Mouse (Mus musculus): ENCODE measurements around the gene Mtg2. TPM values are rescaled to one million over a fixed set of nuclear protein-coding genes. Genes with fewer than 3 reads are reported as not detected.

Mtg2 gene
- 10 to 100 TPM; 15.0 to 17.7 TPM for total RNA-seq (2021)
- long read RNA-seq, partial matches to known transcripts: 4 of 19 reads
- long read RNA-seq, other reads (novel, unspliced or antisense): 15 of 19 reads

DNA sequence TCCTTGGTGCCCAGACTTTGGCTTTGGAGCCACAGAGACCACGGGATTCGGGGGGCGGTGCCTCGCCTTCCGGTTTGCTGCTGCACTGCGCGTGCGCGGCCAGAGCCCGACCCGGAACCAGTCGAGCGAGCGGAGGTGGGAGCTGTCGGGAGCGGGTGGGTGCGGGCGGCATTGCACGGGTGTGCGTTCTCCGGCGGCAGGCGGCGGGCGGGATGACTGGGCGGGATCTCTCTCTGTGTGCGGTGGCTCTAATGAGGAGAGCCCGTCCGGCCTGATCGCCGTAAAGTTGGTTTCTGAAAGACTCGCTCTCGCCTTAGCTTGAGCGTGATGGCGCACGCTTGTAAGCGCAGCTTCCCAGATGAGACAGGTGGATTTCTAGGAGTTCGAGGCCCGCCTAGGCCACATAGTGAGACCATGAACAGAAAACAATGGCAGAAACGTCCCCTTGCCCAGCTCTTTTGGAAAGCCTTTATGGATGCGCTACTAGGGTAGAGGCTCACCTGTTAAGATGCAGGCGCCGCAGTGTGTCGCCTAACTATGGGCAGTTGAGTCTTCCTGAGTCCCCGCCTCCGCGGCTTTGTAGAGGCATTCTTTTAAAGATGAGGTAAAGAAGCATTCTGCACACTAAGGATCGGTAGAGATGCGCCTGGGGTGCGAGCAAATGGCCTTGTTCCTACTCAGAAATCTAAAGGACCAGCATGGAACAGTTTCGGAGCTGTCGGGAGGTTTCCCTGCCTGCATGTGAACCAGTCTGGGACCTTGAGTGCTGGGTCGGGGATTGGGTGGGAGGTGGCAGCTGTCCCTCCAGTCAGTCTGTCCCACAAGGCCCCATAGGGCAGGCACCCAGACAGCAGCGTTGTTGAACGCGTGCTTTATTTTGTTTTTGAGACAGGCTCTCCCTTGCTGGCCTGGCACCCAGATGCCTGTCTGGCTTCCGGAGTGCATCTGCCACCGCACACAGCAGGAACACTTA is at the start of gene Mtg2:
Gene Mtg2 (plus strand): TSS at position 108 of the 973 bp plus-strand sequence.
- peak; percentile 97 to 98 for DNase-seq (ENCODE audit: low spot score in 2 of 2)

DNA sequence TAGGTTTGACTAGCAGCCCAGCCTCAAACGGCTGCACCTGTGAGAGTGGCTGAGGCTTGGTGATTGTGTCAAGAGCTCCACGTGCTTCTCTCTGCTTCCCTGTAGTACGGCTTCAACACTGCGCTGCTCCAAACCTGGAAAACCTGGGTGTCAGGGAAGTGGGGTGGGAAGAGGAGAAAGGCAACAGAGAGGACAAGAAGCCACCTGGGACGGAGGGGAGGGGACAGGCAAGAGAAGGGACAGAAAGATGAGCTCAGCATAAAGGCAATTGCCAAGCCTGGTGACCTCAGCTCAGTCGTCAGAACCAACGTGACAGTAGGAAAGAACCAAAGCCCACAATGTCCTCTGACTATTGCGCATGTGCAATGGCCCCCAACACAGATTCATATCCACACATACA is 49.5 kb upstream of the Mtg2 start:
- no peak for DNase-seq (ENCODE audit: low spot score in 2 of 2)

DNA sequence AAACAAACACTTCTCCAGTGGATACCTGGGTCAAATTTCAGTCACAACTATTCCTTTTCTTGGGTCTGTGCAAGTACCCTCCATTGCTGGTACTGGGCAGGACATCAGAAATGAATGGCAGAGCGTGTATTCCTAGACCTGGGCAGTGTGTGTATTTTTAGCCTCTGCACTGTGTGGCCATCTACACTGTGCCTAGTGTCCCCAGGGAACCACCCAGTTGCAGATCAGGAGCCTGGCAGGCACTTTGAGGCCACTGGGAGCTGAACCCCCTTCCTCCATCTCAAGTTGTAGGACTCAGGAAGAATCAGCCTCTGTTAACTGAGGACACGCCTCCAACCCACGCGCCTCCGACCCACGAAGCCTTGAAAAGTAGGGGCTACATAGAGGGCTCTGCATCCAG is 47.6 kb upstream of the Mtg2 start:
- no peak for DNase-seq (ENCODE audit: low spot score in 2 of 2)

DNA sequence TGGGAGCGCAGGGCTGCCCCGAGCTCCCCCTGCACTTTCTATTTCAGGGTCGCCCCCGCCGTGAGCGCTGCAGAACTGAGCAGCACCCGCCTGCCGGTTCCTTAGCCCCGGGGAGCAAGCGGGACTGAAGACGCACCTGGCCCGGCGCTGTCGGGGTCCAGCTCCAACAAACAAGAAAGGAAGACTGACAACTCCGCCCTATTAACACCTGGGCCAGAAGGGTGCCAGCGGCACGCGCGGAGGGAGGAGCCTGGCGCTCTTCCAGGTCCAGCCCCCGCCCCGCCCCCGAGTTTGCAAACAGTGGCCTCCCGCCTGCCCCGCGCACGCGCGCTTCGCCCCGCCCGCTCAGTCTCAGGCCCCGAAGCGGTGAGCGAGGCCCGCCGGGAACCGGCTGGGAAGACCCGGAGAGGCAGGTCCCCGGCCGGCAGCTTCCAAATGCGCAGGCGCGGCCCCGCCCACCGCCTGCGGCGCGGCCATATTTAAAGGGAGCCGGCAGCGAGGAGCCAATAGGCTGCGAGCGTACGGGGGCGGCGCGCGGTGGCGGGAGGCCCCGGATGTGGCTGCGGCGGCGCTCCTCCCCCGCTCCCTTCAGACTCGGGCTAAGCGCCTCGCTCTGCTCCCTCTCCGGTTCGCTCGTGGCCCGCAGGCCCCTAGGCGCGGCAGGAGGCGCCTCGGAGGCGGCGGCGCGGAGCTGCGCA is 45.8 kb upstream of the Mtg2 start, which contains the start of gene Lsm14b:
Gene Lsm14b (plus strand): TSS at position 587 of the 698 bp plus-strand sequence.
- DNase-seq (ENCODE audit: low spot score in 2 of 2): peak; percentile 98 to 99

DNA sequence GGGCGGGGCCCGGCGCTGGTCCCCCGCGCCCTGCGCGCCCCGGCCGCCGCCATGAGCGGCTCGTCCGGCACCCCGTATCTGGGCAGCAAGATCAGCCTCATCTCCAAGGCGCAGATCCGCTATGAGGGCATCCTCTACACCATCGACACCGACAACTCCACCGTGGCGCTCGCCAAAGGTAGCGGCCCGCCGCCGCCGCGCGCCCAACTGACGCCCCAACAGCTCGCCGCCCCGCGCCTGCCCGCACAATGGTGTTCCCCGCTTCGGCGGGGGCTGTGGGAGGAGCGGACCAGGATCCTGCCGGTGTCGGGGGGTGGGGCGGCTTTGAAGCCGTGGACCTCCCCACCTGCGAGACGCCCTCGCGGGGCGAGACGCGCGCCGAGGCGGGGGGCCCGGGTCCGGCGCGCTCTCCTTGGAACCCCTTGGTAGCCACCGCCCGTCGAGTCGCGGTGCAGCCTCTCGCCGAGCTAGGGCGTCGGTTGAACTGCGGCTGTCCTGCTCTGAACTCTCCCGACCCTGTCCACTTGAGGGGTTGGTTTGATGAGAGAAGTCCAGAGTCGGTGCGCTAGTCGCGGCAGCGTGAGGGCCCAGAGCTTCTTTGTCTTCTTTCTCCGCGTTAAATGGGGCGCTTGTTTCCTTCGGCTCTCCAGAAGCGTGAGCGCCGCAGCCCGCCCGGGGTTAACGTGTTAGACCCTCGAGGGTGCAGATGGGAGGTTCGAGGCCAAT is 45.1 kb upstream of the Mtg2 start:
- peak; percentile 59 to 71 for DNase-seq (ENCODE audit: low spot score in 2 of 2)

DNA sequence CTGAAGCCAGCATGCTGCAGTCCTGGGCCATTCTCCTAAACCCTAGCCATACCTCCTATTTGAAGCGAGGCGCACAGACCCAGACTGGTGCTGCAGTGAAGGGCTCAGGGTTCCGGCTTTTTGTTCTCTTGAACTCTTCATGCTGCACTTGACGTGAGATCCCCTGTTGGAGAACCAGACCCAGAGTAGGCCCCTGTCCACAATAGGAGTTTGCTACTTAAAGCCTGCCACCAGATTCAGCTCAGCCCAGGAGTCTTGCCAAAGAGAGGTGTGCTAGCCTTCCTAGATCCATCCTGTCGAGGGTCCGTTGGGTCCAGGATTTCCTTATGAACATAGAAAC is 44.6 kb upstream of the Mtg2 start:
- DNase-seq (ENCODE audit: low spot score in 2 of 2): no peak

DNA sequence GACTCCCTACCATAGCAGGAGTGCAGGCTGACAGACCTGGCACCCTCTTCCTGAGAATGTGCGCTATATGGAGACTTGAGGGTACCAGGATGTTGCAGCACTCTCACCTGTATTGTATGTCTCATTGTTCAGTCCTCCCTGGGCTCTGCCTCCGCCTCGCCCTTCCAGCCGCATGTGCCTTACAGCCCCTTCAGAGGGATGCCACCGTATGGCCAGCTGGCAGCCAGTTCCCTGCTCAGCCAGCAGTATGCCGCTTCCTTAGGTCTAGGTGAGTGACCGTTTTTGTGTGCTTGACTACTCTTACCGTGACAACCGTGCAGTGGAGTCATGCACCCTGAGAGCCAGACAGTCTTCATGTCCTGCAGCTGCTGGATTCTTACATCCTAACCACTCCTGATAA is 42.6 kb upstream of the Mtg2 start:
- peak in 1 of 2 experiments; percentile 10 for DNase-seq (ENCODE audit: low spot score in 2 of 2)

DNA sequence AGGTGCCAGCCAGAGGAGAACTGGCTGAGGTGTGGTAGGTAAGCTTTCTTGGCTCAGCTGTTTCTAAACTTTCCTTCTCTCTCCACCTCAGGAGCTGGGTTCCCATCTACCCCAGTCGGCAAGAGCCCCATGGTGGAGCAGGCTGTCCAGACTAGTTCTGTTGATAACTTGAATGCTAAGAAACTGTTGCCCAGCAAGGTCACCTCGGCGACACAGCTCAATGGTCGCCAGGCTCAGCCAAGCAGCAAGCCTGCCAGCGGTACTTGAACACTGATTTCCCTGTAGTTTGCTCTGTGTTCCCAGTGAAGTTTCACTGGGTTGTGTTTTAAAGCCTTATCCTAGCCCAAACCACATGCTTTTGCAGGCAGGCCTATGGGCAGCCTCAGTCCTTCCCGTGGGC is 39.1 kb upstream of the Mtg2 start:
- peak in 1 of 2 experiments; percentile 14 for DNase-seq (ENCODE audit: low spot score in 2 of 2)

DNA sequence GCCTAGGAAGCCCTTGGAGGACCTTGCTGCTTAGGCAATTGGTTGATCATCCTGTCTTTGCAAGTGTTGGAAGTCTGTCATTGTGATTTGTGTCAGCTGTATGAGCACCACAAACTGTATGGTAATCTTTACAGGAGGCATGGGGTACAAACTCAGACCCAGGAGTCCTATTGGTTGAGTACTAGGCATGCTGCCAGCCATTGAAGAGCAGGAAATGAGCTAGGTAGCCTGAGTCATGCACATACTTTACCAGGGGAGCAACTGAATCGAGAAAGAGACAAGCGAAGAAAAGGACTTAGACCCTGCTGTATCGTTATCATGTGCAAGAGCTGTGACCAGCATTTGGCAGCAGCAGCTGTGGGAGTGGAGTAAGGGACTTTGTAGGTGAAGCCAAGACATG is 37.5 kb upstream of the Mtg2 start:
- DNase-seq (ENCODE audit: low spot score in 2 of 2): peak in 1 of 2 experiments; percentile 10

DNA sequence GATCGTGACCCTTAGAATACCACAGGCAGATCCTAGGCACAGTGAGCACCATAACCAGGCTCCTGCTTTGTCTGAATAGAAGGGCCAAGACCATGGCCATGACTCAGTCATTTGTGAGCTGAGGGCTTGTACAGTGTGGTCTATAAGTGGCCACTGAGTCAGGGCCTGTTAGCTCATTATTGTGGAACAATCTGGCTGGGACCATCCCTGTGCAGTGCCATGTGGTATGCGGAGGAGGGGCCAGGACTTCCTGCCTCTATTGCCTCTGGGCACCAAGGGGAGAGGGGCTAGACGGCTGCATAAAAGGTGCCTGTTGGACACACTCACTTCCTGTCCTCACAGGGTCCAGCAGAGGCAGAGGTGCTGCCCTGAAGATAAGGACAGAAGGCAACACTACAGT is 36.4 kb upstream of the Mtg2 start:
- no peak for DNase-seq (ENCODE audit: low spot score in 2 of 2)

DNA sequence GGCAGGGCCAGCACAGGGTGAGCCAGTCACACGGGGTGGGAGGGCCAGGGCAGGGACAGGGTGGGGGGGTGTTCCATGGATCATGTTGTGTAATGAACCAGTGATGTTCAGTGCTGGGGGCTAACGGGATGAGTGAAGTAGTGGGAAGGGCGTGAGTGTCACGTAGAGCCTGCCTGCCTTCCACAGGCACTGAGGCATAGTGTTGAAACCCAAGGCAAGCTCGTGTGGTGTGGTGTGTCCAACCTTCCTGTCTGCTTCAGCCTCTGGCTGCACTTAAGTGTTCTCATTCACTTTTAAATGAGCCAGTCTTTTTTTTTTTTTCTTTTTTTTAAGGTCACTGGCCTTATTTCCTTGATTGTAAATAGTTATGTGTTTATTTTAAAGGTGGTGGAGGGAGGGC is 35.6 kb upstream of the Mtg2 start:
- no peak for DNase-seq (ENCODE audit: low spot score in 2 of 2)

DNA sequence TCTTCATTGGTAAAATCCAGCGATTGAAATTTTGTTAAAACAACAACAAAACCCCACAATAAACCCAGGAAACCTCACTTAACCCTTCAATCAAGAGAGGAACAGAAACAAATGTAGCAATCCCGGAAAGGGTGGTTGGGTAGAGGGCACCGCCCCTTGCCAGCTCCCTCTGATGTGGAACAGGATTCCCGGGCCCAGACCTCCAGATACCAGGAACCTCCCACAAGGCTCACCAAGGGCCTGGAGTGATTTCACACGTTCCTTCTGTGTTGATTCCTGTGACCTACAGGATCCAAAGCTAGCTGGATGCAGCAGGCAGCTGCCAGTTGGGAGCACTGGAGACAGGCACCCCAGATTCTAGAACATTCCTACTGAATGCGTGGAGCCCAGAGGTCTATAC is 30.0 kb upstream of the Mtg2 start:
- DNase-seq (ENCODE audit: low spot score in 2 of 2): no peak

DNA sequence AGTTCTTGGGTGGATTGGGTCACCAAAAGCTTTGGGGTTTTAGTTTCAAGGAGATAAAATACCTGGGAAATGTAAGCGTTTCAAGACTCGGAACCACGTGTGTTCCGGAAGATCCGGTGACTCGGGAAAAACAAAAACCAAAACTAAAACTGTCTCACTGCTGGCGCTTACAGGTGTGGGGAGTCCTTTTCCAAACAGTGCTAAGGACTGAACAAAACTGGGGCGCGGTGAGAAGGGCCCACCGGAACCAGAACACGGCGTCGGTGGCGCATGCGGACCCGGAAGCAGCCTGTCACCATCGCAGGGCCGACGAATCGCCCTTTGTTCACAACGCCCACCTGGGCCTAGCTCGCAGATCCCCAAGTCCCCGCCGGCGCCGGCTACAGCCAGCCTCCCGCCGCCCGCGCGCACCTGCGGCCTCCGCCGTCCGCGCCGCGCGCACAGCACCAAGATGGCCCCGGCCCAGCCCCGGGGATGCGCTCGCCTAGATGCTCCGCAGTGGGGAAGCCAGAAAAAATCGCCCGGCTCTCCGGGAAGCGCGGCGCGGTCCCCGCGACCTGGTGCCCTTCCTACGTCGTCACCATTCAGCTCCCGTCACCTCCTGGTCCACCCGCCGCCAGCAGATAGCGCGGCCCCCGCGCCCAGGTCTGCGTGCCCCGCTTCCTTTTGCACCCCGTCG is 28.7 kb upstream of the Mtg2 start:
- DNase-seq (ENCODE audit: low spot score in 2 of 2): peak in 1 of 2 experiments; percentile 34

DNA sequence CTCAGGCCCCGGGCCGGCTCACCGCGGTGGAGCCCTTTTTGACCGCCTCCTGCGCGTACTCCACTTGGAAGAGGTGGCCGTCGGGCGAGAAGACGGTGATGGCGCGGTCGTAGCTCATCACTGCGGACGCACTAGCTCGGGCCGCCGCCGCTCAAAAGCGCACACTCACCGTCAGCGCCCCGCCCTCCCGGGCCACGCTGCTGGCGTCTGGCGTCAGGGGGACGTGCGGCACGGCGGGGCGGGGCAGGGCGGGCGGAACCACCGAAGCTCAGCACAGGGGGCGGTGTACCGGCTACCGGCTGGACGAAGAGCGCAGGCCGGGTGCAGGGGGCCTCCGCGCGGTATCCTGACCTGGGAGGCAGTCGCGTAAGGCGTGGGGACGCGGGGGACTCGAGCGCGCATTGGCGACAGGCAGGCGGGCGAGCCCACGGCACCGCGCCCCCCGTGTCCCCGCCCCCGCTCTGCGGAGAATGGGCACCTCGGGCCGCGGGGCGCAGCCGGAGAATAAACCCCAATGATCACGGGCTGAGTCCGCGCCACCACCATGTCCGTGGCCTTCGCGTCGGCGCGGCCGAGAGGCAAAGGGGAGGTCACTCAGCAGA is 28.0 kb upstream of the Mtg2 start, which contains the start of the genes Psma7 and Ss18l1:
Gene Psma7 (minus strand): TSS at position 178 of the 602 bp plus-strand sequence.
Gene Ss18l1 (plus strand): TSS at position 254 of the 602 bp plus-strand sequence.
- peak; percentile 89 to 91 for DNase-seq (ENCODE audit: low spot score in 2 of 2)

DNA sequence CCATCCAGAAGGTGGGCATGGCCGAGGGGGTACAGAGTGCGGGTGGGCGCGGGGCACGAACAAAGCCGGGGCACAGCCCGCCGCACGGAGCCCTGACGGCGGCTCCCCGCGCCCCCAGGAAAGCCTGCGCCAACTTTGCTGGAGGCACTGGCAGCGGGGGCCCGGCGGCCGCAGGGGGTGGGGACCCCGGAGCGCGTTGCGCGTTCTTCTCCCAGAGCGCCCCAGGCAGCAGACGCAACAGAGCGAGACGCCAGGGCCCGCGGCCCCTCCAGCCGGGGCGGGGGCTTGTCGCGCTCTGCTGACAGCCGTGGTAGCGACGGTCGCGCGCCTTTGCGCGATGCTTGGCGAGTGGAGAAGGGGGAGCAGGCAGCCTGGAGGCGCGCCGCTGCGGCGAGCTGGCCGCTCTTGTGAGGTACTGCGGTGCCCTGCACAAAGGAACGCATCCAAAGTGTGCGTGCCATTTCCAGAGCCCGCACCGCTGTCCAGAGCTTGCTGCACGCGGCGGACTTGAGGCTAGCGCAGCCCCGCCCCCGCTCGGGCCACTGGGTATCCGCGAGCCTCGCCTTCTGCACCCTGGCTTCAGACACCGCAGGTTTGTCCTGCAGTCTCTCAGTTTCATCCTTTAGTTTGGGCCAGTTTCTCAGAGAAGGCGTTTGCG is 27.4 kb upstream of the Mtg2 start:
- DNase-seq (ENCODE audit: low spot score in 2 of 2): peak; percentile 79 to 82

DNA sequence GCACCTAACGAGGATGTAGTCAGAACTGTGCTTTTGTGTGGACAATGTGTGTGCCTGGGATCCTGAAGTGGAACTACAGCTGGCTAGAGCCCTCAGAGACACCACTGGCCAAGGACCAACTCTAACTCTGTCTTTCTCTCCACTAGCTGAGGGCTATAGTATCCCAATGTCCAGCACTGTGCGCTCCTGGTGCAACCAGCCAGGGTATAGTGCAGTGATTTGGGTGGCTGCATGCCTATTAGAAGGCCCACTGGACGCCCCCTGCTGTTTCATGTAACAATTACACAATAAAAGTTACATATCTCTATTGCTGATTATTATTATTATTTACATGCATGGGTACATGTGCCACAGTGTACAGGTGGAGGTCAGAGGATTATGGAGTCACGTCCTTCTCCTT is 25.1 kb upstream of the Mtg2 start:
- no peak for DNase-seq (ENCODE audit: low spot score in 2 of 2)

DNA sequence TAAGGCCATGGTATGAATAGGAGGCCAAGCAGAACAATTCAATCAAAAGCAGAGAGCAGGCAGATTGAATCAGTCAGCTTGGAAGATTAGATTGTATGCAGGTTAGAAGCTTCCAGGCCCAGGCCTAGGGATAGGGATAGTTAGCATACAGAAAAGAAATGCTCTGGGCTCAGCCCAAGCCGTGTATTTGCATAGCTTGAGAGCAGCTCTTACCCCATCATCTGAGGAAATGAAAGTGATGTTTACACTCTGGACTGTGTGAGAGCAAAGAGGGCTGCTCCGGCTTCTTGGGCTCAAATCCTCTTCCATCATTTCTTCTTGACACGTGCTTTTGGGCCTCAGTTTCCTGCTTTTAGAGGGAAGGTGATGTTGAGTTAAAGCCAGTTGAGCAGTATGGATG is 22.8 kb upstream of the Mtg2 start:
- DNase-seq (ENCODE audit: low spot score in 2 of 2): no peak

DNA sequence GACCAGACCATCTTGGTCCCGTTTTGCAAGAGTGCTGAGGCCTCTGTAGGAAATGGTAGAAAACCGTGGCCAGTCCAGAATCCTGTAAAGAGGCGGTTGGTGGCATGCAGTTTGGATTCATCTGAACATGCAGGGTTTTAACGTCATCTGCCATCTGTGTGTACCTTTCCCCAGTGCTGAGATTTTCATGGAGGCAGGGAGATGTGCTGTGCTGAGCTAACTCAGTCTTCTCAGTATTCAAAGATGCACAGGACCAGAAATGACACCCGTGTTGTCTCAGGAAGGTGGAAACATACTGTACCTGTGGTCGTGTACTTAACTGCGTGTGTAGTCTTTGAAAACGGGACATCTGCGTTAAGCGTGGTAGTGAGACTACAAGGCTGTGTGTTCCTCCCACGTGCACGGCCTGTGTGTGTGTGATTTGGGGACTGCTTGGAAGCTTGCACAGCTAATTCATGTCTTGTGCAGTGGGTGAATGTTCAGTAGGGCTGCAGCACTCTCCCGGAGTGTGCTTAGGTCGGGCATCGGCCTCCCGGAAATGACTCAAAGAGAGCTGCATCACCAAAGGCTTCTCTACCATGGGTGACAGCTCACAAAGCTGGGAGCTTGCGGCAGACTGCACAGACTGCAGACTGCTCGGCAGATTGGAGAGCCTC is 22.3 kb upstream of the Mtg2 start:
- DNase-seq (ENCODE audit: low spot score in 2 of 2): peak in 1 of 2 experiments; percentile 23

DNA sequence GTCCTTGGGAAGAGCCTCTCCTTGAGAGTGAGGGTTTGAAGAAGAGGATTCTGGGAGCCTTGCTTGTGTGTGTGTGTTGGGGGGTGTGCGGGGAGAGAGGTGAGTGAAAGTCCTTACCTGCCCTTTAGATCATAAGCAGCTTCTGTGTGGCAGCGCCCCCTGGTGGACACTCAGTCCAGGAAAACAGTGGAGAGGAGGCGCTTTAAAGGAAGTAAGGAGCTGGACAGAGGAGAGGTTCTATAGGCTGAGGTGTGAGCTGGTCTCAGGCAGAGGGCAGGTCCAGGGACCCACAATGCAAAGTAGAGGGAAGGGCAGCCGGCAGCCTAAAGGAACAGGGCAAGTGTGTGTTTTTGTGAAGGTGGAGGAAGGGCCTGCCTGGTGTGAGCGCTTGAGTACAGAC is 19.4 kb upstream of the Mtg2 start:
- peak; percentile 84 to 88 for DNase-seq (ENCODE audit: low spot score in 2 of 2)

Data from layer of hippocampus, postnatal 10 days (tissue).